Mouse (Mus musculus) thymus, postnatal 14 days (tissue): ENCODE results near the gene Rasgef1a.

Experiments used
- DNase-seq: peaks from one replicate; pipeline ENCODE4 v3.0.0; 2021

Gene Rasgef1a

DNA sequence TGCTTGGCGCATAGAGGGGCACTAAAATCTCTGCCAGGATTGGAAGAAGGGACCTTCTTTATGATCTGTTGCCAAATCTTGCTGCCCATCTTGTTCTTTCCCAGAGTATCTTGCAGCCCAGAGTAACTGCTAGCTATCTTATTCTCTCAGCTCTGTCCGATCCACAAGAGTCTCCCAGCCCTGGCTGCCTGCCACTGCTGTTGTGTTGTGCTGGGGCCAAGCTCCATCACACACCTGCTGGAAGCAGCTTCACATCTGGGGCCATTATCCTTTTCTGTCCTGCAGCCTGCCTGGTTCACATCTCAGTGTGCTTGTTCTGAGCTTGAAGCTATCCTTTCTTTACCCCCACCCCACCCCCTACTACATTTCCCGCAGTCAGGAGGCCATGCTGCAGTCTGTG is 65.0 kb downstream of the Rasgef1a start:
- no peak for DNase-seq

DNA sequence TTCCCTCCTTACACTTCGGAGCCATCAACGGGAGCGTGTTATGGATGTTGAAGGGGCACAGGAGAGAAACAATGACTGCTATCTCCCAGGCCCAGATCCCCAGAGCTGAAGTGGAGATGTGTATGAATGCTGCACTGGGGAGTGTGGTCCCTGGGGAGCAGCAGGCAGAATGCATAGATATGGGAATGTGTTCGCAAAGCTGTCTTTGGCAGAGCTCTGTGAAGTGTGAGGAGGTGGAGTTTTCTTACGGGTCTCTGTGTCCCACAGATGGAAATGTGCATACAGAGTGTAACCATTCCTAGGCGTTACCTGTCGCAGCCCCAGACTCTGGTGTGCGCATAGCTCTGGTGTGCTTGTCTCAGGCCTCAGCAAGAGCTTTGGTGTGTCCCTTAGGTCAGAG is 65.5 kb downstream of the Rasgef1a start:
- DNase-seq = no peak

DNA sequence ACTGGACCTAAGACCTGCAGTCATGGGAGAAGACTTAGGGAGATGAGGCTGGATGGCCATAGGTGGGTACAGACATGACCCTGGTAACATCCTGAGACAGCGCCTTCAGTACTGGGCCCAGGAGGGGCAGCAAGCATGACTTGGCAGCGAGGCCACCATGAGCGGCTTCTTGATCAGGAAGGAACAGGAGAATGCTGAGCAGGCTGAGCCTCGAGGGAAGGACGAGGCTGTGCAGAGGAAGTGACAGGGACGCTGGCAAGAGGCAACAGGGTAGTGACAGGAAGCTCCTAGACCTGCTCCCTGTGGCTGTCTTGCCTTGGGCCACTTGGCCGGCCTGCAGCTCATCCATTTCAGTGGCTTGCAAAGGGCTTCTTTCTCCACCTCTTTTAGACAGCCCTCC is 66.2 kb downstream of the Rasgef1a start:
- no peak for DNase-seq

DNA sequence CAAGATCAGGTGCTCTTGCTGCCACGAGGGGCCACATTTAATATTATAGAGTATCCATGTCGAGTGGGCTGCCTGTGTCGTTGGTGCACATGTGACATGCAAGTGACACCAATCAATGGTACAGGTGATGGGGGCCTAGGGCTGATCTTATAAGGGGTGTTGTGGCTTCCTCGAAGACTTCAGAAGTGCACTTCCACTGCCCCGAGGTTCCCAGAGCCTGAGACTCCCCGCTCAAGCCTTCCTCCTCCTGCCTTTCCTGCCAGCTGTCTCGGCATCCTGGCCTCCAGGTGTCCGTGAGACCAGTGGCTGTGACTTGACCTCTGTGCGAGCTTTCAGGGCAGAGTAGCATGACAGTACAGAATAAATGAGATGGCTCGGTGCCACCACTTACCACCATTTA is 67.5 kb downstream of the Rasgef1a start:
- no peak for DNase-seq

DNA sequence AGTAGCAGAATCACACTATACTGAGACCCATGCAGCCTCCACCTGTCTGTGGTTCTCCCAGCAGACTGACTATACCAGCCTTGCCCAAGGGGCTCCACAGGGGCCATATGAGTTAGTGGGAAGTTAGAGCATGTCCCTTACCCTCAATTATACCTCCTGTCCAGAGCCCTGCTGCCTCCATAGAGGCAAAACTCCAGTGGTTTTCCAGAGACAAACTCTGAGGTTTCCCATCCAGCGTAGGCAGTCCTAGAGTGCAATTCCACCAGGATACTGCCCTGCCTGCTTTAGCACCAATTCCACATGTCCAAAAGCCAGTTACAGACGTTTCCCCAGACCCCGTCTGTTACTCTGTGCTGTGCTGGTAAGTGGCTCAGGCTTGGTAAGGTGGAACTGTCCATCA is 68.1 kb downstream of the Rasgef1a start:
- no peak for DNase-seq

DNA sequence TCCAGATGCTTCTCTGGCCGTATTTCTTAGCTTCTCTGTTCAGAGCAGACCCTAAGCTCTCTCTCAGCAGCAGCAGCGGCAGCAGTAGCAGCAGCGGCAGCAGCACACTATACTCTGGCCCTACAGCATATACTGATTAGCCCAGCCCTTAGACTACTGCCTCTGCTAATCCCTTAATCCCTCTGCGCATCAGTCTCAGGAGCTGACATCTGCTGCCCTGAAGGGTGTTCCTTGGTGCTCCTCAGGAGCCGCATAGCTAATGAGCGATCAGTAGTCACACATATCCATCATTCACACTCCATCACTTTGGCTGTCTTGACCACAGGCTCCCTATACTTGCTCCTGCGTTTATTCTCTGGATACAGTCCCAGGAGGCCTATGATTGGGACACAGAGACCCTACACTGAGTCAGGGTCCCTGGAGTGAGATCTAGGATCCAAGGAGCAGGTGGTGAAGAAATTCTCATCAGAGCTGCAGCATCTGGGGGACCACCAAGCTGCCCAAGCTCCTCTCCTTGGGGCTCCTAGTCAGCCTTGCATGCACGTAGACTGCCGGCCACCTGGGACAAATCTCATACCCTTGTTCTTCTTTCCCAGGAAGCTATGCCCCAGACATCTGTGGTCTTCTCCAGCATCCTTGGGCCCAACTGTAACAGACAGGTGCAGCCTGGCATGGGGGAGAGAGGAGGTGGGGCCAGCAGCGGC is 68.7 kb downstream of the Rasgef1a start:
- no peak for DNase-seq

DNA sequence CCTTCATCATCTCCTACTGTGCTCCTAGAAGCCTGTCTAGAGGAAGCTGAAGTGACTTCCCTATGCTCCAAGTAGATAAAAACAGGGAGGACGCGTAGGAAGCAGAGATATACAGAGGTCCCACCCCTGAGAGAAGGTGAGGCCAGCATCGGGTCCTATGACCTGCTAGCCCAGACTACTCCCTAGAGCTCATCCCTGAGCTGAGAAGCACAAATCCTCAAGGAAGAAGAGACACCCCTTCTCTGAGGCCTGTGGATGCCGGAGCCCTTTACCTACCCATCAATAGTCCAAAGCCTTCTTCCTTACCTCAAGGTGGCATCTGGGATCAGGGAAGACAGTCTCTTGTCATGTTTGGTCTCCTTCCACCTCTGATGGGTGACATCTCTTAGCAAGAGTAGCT is 69.5 kb downstream of the Rasgef1a start:
- DNase-seq = no peak

DNA sequence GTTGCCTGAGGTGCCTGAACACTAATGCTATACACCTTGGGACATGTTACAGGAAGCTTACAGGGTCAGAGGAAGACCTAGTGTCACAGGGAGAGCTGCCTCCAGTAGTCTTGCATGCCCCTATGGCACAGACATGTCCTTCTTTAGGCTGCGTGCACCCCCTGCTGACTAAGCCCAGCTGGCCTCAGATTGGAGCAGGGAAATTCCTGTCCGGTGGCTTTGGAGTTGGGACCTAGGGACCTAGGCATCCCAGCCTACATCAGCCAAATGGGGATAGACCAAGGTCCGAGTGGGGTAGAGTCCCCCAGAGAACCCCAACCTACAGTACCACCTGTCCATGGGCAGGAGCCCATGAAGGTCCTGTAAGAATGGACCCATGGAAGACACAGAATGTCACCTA is 71.1 kb downstream of the Rasgef1a start:
- DNase-seq = no peak

DNA sequence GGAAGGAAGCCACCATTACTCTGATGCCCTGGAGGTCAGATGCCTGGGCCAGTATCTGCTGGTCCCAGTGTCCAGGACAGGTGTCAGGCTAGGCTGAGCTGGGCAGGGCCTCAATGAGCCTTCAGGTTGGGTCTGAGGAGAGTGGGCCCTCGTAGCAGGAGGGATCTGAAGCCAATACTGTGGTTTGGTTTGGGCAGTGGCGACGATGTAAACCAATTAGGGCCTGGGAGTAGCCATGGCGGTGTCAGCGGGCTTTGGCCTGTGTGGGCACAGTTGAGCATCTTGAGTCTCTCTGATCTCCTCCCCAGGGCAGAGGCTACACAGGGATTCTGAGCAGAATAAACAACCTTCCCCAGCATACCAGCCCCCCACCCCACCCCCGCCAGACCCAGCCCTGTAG is 72.4 kb downstream of the Rasgef1a start:
- no peak for DNase-seq

DNA sequence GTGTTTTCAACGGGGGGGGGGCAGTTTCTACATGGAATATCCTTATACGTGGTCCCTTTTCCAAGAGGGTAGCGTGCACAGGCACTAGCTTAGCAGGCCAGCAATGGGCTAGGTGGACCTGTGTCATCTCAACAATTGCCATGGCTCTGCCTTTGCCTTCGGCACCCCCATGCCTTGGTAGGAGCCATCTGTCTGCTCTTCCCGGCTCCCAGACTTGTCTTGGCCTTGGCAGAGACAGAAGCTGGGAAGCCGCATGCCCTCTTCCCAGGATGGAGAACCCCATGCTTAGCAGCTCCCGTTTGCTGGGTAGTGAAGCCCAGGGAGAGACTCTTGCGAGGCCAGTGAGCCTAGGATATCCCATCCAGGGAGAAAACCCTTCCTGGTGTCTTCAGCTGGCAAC is 73.4 kb downstream of the Rasgef1a start:
- DNase-seq = no peak

DNA sequence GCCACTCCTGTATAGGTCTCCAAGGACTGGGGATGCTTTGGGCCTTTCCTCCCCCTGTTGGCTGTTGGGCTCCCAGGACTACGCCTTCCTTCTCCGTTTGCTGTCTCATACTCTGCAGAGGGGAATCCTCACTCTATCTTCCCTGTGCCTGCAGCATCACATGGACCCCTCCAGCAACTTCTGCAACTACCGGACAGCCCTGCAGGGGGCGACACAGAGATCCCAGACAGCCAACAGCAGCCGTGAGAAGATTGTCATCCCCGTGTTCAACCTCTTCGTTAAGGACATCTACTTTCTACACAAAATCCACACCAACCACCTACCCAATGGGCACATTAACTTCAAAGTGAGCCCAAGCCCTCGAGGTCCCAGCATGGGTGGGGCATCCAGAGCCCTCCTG is 76.7 kb downstream of the Rasgef1a start:
- DNase-seq = peak; percentile 26

DNA sequence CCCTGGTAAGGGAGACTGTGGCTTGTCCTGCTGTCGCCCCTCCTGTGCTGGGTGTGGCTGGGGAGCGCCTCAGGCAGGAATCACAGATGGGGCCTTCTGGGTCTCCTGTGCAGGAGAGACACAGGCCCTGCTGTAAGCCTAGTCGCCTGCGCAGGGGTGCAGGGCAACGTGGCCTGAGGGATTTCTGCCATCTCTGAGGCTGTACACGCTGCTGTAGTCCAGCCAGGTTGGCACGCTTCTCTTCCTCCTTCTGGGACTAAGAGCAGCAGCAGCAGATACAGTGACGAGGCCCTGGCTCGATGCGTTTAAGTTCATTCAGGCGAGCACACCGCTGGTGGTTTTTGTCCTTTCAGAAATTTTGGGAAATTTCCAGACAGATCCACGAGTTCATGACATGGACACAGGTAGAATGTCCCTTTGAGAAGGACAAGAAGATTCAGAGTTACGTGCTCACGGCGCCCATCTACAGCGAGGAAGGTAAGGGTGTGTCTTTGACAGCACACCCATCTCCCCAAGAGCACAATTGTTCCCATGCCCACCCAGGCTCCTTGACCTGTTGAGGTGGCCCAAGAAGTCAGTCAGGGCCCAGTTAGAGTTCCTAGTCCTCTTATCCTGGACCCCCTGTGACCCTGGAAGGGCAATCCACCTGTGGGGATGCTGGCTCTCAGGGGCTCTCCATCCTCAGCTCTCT is 77.7 kb downstream of the Rasgef1a start:
- no peak for DNase-seq

DNA sequence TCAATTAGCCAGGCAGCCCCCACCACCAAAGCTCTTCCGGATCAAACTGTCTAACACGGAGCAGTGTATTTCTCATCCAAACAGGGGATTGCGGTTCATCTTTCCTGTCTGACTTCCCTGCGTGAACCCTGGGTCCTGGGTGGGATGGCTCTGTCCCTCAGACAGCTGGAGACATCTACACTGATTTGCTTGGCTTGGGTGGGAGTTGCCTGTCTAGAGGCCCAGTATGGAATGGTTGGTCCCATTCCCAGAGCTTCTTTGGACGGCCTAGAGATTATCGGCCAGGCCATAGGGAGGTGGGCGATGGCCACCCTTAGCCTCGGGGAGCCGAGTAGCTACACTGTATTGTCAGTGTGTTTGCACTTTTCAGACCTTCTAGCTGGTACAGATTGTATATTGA is 79.6 kb downstream of the Rasgef1a start:
- DNase-seq = no peak

DNA sequence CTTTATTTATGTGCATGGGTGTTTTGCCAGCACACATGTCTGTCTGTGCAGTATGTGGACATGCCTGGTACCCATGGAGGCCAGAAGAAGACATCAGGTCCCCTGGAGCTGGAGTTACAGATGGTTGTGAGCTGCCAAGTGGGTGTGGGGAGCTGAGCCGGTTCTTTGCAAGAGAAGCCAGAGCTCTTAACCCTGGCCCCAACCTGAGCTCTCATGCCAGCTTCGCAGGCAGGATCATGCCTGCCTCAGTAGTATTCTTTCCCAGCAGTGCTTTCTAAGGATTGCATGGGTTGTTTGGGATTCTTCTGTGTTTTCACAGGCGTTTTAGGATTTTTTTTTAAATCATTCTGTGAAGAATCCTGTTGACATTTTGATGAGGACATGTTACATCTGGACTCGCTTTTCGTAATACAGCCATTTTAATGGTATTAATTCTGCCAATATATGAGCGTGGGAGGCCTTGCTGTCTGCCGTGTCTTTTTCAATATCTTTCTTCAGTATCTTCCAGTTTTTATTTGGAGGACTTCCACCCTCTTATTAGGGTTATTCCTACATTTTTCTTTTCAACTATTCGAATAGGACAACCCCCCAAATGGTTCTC is 86.6 kb downstream of the Rasgef1a start:
- no peak for DNase-seq

DNA sequence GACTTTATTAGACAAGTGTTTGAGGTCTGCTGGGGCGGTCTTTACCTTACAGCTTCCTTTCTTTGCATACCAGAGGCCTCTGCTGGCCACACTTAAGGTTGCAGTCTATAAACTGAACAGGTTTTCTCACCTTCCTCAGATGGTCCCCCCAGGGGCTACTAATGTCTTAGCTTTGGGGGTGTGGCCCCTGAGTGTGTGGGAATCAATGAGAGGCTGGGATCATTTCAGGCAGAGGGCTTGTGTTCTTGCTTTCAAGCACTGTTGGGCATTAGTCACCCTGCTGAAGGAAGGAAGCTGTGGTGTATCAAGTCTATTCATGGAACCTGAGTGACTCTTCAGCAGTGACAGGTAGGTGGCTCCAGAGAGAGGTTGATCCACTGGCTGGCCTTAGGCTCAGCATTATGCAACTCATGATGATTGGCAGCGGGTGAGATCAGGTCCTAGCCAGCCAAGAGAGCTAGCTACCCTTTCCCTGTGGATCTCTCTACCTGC is 88.1 kb downstream of the Rasgef1a start:
- no peak for DNase-seq

DNA sequence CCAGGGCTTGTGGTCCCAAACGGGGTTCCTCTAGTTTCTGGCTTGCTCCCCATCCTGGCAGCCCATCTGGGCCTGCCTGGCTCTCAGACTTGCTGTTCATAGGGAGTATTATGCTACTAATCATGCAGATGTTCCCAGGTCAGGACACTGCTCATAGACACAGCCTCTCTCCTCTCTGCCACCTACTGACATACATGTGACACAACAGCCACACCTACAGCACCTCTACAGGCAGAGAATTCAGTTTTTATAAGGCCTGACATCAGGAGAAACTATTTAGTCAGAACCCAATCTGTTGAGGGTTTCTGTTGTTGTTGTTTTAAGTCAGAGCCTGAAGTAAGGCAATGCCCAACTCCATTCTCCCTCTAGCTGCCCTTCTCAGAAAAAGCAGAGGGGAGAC is 100.6 kb downstream of the Rasgef1a start:
- DNase-seq = no peak

DNA sequence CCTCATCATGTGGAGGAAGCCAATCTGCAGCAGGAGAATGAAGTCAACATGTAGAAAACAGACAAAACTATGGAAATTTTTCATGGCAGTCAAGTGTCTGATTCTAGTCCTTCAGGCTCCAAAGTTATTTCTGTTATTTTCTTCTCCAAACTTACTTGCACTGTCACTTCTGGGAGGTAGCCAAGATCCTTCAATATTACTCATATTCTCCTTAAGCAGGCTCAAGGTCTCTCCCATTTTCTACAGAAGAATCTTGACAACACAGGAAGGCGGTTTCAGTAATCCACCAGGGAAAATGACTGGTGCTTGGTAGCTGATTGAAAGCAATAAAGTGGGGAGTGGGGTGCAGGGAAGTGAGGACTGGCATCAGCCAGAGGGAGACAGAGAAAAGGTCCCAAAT is 111.5 kb downstream of the Rasgef1a start:
- no peak for DNase-seq

DNA sequence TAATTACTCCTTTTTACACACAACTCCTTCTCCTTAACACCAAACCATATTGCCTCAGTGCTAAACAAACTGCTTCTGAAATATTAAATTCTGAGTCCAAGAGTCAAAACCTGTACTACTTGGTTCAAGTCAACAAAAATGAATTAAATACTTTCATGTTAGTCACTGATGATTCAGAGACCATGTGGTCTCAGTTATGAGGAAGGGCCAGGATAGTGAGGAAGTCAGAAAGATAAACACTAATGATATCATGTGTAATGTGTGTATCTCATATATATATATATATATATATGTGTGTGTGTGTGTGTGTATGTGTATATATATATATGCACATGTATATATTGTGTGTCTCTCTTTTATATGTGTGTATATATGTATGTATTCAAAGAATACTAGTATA is 115.3 kb downstream of the Rasgef1a start:
- no peak for DNase-seq

DNA sequence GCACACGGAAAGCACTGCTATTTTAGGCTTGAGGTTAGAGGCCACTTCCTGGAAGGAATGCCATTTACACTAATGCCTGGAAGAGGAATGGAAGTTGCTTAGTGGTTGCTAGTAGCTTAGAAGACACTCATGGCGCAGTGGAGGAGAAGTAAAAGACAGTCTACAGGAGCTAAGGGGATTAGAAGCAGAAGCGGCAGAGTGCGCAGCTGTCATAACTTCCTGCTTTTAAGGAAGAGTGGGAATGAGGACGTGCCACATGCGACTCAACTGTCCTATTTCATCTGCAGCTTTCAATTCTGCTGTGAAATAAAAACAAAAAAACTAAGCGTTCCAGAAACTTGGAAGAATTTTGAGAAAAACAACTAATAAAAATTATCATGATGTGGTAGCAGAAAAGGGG is 116.0 kb downstream of the Rasgef1a start:
- DNase-seq = no peak

DNA sequence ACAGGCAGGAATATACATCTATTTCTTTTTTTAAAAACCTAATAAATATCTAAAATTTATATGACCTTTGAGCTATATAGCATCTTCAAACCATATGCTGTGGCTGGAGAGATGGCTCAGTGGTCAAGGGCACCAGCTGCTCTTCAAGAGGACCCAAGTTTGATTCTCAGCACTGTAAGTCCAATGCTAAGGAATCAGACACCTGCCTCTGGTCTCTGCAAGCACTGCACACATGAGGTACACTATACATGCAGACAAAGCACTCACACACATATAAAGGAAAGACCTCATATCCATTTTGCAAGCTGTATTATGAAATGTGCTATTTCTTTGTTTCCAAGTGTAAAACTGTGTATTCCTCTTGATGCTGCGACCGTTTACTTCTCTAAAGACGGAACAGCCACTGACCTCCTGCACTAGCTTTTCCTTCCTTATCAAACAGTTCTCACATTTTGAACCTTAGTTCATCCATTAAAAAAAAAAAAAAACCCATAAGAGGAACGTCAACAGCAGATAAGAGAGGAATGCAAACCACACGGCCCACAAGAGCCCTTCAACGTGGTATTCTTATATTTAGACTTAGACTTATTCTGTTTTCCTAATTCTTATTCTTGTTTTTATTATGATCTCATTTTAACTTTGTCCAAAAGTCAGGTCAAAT is 116.7 kb downstream of the Rasgef1a start:
- DNase-seq = no peak

DNA sequence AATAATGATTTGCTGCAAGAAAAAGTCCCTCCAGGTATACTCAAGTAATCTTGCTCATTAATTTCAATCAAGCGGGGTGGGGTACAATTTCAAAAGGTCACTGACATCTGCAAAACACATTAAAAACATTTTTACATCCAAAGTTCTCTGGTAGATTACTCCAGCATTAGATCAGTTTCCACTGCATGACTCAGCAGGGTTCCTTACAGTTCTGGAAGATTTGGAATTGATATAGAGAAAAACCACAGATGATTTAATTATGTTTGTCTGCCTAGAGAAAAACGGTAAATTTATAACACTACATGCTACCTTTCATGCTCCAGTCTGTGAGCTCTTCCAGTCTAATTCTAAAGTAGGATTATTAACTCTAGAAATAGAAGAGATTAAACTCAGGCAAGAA is 118.8 kb downstream of the Rasgef1a start:
- DNase-seq = no peak

DNA sequence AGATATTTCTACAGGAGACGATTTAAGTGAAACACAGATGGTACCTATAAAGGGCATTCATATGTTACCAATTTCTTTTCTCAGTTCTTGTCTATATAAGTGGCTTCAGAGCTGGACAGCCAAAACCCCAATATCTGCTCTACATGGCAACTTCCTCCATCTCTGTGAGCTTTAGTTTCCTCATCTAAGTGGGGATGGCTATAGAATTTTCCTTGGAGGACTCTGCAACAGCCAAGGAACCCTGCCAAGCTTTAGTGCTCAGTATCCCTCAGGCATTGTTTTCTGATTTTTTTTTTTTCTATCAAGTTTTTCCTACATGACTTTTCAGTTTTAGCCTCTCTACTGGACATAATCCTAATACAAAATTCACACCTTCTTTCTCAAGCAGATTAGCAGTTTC is 123.2 kb downstream of the Rasgef1a start:
- DNase-seq = no peak

DNA sequence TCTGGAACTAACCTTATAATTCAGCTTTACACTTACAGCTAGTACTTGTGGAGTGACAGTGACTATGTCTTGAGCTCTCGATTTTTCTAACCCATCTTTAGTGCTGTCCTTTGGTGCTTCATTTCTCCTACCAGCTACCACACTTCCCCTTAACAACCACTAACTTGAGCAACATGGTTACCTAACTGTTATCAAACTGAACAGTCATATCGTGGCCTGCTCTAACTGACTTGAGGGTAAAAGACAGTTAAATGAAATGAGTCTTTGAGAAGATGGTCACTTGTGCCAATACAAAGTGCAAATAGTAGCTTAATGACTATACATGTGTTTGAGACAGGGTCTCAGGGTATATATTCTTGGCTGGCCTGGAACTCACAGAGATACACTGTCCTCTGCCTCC is 125.9 kb downstream of the Rasgef1a start:
- DNase-seq = no peak
